Mouse (Mus musculus) neural tube, embryonic 13.5 days (tissue): ENCODE data around the gene Pex19. TPM values are rescaled to one million over a fixed set of nuclear protein-coding genes. Genes with fewer than 3 reads are reported as not detected.

Source experiments
- ATAC-seq: fragments of 200-750 bp; cut with Nextera tagmentation; 2 replicates; pipeline ENCODE4 v1.8.0; 2017; ENCODE audit warnings: low read depth, mild to moderate bottlenecking, moderate TSS enrichment, moderate library complexity
- H3K27ac ChIP-seq: fragments of 300-500 bp; sonication (generic); replicated peaks from 2 replicates; pipeline ENCODE4 v1.5.1; 2015; ENCODE audit warnings: moderate library complexity, mild to moderate bottlenecking, inconsistent platforms
- H3K27me3 ChIP-seq: fragments of 300-500 bp; sonication (generic); 2 replicates; pipeline ENCODE4 v1.6.1; 2015; ENCODE audit warnings: mild to moderate bottlenecking, inconsistent platforms
- H3K36me3 ChIP-seq: fragments of 300-500 bp; sonication (generic); 2 replicates; pipeline ENCODE4 v1.6.1; 2015; ENCODE audit warnings: mild to moderate bottlenecking, inconsistent platforms
- H3K4me1 ChIP-seq: fragments of 300-500 bp; sonication (generic); replicated peaks from 2 replicates; pipeline ENCODE4 v1.6.1; 2015; ENCODE audit warnings: inconsistent platforms
- H3K4me2 ChIP-seq: fragments of 300-500 bp; sonication (generic); 2 replicates; pipeline ENCODE4 v1.6.1; 2015; ENCODE audit warnings: inconsistent platforms, mild to moderate bottlenecking, moderate library complexity
- H3K4me3 ChIP-seq: fragments of 300-500 bp; sonication (generic); 2 replicates; pipeline ENCODE4 v1.5.1; 2015; ENCODE audit warnings: mild to moderate bottlenecking, inconsistent platforms
- H3K9ac ChIP-seq: fragments of 300-500 bp; sonication (generic); 2 replicates; pipeline ENCODE4 v1.6.1; 2015; ENCODE audit warnings: moderate library complexity, mild to moderate bottlenecking, inconsistent platforms
- H3K9me3 ChIP-seq: fragments of 300-500 bp; sonication (generic); 2 replicates; pipeline ENCODE4 v1.6.1; 2016; ENCODE audit warnings: inconsistent platforms
- WGBS: fragments of 180-500 bp; shearing (Covaris S2); methylation state at CpG from one replicate; pipeline ENCODE4 v1.1.7; 2015; 5-methylcytosine and 5-hydroxymethylcytosine counted together
- polyA plus RNA-seq: library from polyadenylated mRNA; unstranded; fragments of >200 nt; fragmentation: Nextera tagmentation; extraction: Ambion mirVana; gene quantifications from 2 replicates; pipeline ENCODE4 v1.2.1, GENCODE M21; 2015

Gene Pex19
- polyA plus RNA-seq, 1 experiment from 2014 or later = 164 TPM

- no peak overlapping the region for H3K4me2 ChIP-seq
- no peak overlapping the region for H3K27ac ChIP-seq
- no peak overlapping the region for H3K4me3 ChIP-seq
- H3K36me3 ChIP-seq = peaks cover 71% of the 10 kb centered on the region
- H3K4me1 ChIP-seq = peaks cover 9% of the 10 kb centered on the region
- no peaks in the 10 kb centered on the region for H3K27me3 ChIP-seq
- 72% methylated on average over 5 of the region's 5 CpGs for WGBS
- H3K9ac ChIP-seq = no peak overlapping the region
- no peaks in the 10 kb centered on the region for H3K9me3 ChIP-seq
- no peak for ATAC-seq
Measured at GRCm38 (mm10) chr1:172167911-172168310, 41.4 kb downstream of the Pex19 start.

DNA sequence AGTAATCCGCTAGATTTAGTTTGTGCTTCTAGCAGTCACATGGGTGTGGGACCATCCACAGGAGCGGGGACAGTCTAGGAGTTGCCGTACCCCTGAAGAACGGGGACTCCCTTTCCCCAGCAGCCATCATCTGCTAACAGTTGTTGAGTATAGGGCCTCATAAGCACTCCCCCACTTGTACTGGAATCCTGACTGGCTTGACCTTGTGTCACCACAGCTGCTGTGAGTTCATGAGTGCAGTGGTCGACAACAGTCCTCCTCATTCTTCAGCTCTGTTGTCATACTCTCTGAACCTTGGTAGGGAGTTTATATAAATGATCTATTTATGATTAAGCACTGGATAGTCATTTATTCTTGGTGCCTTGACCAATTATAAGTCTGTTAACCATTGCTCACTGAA lies 43.3 kb downstream of the Pex19 start:
- no peak overlapping the region for H3K4me3 ChIP-seq
- H3K27me3 ChIP-seq = no peaks in the 10 kb centered on the region
- ATAC-seq = no peak
- H3K27ac ChIP-seq = no peak overlapping the region
- no peaks in the 10 kb centered on the region for H3K4me1 ChIP-seq
- 98% methylated on average over 5 of the region's 5 CpGs for WGBS
- peaks cover 89% of the 10 kb centered on the region for H3K36me3 ChIP-seq
- no peak overlapping the region for H3K9ac ChIP-seq
- H3K9me3 ChIP-seq = no peaks in the 10 kb centered on the region
- H3K4me2 ChIP-seq = no peak overlapping the region

- no peaks in the 10 kb centered on the region for H3K9me3 ChIP-seq
- no peak overlapping the region for H3K9ac ChIP-seq
- no peak overlapping the region for H3K4me3 ChIP-seq
- no peaks in the 10 kb centered on the region for H3K4me1 ChIP-seq
- no peaks in the 10 kb centered on the region for H3K27me3 ChIP-seq
- 86% methylated on average over 21 of the region's 21 CpGs for WGBS
- ATAC-seq = no peak
- no peak overlapping the region for H3K27ac ChIP-seq
- H3K4me2 ChIP-seq = no peak overlapping the region
- peaks cover 84% of the 10 kb centered on the region for H3K36me3 ChIP-seq
Measured at GRCm38 (mm10) chr1:172172381-172172780, 45.8 kb downstream of the Pex19 start.

DNA sequence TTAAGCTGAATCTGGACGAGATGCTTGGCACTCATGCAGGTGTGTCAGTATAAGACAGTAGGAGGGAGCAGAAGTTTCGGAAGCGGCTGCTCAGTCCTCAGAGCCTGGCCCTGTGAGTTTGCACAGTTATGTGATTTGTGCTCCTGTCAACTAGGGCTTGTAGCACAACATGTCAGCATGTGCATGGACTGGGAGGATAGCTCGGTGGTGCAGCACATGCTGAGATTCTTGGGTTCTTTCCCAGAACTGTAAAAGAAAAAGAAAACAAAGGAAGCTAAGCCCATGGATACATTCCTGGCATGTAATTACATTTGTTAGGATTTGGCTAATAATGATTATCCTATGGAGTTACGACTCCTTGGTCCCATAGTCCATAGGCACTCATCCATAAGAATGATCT lies 46.6 kb downstream of the Pex19 start:
- H3K9ac ChIP-seq = no peak overlapping the region
- H3K9me3 ChIP-seq = no peaks in the 10 kb centered on the region
- WGBS = 72% methylated on average over 5 of the region's 5 CpGs
- H3K4me1 ChIP-seq = no peaks in the 10 kb centered on the region
- no peaks in the 10 kb centered on the region for H3K27me3 ChIP-seq
- H3K27ac ChIP-seq = no peak overlapping the region
- no peak for ATAC-seq
- H3K4me2 ChIP-seq = no peak overlapping the region
- no peak overlapping the region for H3K4me3 ChIP-seq
- H3K36me3 ChIP-seq = peaks cover 84% of the 10 kb centered on the region

DNA sequence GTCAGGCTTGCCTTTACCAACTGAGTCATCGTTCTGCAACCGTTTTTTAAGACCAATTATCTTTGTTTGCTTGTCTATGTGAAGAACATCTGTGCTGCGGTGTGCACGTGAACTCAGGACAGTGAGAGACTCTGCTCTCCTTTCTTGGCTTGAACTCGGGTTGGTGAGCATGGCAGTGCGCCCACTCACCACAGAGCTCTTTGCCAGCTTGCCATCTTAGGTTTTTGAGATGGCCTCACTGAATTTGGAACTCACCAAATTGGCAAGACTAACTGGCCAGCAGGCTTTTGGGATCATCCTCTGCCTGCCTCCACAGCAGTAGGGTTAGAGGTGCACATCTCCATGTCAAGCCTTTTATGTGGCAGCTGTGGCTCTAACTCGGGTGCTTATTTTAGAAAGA lies 51.2 kb downstream of the Pex19 start:
- H3K9ac ChIP-seq = no peak overlapping the region
- no peak overlapping the region for H3K4me2 ChIP-seq
- WGBS = 88% methylated on average over 7 of the region's 7 CpGs
- no peak overlapping the region for H3K27ac ChIP-seq
- no peak for ATAC-seq
- H3K4me3 ChIP-seq = no peak overlapping the region
- no peaks in the 10 kb centered on the region for H3K27me3 ChIP-seq
- H3K9me3 ChIP-seq = no peaks in the 10 kb centered on the region
- H3K4me1 ChIP-seq = no peaks in the 10 kb centered on the region
- peaks cover 82% of the 10 kb centered on the region for H3K36me3 ChIP-seq

- peaks cover 73% of the 10 kb centered on the region for H3K36me3 ChIP-seq
- no peak for ATAC-seq
- no peak overlapping the region for H3K27ac ChIP-seq
- H3K4me2 ChIP-seq = no peak overlapping the region
- H3K4me1 ChIP-seq = no peaks in the 10 kb centered on the region
- H3K4me3 ChIP-seq = no peak overlapping the region
- H3K27me3 ChIP-seq = no peaks in the 10 kb centered on the region
- H3K9ac ChIP-seq = no peak overlapping the region
- 83% methylated on average over 7 of the region's 7 CpGs for WGBS
- no peaks in the 10 kb centered on the region for H3K9me3 ChIP-seq
Measured at GRCm38 (mm10) chr1:172179102-172179501, 52.5 kb downstream of the Pex19 start.

GRCm38 (mm10) chr1:172180881-172181280 lies 54.3 kb downstream of the Pex19 start:
- H3K36me3 ChIP-seq = peaks cover 63% of the 10 kb centered on the region
- WGBS = 64% methylated on average over 4 of the region's 4 CpGs
- ATAC-seq = no peak
- no peak overlapping the region for H3K9ac ChIP-seq
- H3K4me3 ChIP-seq = no peak overlapping the region
- H3K4me1 ChIP-seq = no peaks in the 10 kb centered on the region
- no peaks in the 10 kb centered on the region for H3K9me3 ChIP-seq
- no peaks in the 10 kb centered on the region for H3K27me3 ChIP-seq
- no peak overlapping the region for H3K4me2 ChIP-seq
- no peak overlapping the region for H3K27ac ChIP-seq

DNA sequence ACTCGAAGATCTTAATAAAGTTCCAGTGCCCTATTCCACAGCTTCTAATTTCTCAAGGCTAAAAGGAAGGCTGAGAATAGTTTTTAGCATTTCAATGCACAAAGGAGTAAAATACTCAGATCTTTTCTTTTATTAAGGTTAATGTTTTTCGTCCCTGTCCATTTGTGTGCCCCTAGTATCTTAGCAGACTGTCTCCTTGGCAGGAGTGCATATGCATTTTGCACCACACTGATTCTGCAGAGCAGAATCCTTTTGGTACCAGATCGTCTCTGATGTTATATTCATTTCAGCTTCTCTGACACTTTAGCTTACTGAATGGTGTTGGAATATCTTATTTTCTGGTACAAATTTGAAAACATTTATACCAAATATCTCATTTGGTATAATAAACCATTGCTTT lies 55.2 kb downstream of the Pex19 start:
- Histone ChIP-seq H3K9me3 (no peaks in the 10 kb centered on the region), H3K4me2 (no peak overlapping the region), H3K27ac (no peak overlapping the region), H3K4me1 (no peaks in the 10 kb centered on the region), H3K9ac (no peak overlapping the region), H3K27me3 (no peaks in the 10 kb centered on the region), H3K4me3 (no peak overlapping the region), H3K36me3 (peaks cover 68% of the 10 kb centered on the region)
- no peak for ATAC-seq
- 93% methylated on average over 3 of the region's 3 CpGs for WGBS

DNA sequence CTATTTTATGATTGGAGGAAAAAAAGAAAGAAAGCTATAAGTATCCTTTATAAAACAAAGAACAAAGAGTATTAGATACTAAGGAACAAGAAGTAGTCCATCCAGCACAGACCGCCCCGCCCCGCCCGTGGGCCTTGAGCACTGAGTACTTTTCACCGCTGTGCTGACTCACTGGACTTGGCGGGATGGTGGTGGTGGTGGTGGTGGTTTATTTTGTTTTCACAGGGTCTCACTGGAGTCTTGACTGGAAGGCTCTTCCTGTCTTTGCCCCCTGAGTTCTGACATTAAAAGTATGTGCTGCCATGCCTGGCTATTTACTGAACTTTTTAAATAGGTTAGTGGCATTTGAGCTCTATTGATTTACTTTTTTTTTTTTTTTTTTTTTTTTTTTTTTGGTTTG lies 56.5 kb downstream of the Pex19 start:
- Histone ChIP-seq H3K4me1 (no peaks in the 10 kb centered on the region), H3K27ac (no peak overlapping the region), H3K4me3 (no peak overlapping the region), H3K36me3 (peaks cover 73% of the 10 kb centered on the region), H3K9ac (no peak overlapping the region), H3K27me3 (no peaks in the 10 kb centered on the region), H3K9me3 (no peaks in the 10 kb centered on the region), H3K4me2 (no peak overlapping the region)
- 97% methylated on average over 6 of the region's 6 CpGs for whole genome bisulfite sequencing
- no peak for ATAC-seq

DNA sequence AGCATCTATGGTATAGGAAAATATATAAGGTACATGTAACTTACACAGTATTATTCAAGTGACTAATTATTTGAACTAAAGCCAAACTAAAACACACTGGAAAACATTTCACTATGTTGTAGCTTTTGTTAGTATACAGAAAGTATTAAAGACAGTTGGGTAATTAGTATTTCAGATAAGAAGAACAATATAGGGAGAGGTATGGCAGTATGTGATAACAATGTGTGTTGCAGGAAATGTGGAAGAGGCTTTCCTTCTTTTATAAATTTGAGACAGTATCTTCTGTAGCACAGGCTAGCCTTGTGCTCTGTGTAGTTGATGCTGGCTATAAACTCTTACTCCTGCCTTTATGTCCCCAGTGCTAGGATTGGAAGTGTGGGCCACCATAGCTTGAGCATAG lies 57.4 kb downstream of the Pex19 start:
- Histone ChIP-seq H3K27me3 (no peaks in the 10 kb centered on the region), H3K4me3 (no peak overlapping the region), H3K36me3 (peaks cover 74% of the 10 kb centered on the region), H3K9me3 (no peaks in the 10 kb centered on the region), H3K9ac (no peak overlapping the region), H3K4me1 (no peaks in the 10 kb centered on the region), H3K4me2 (no peak overlapping the region), H3K27ac (no peak overlapping the region)
- ATAC-seq = no peak

Other genes with a start within 250 kb of the Pex19 start
- gene Gm10521, start 231.1 kb upstream of the Pex19 start, polyA plus RNA-seq = not detected in 2 replicates
- gene Slamf6, start 209.2 kb upstream of the Pex19 start, polyA plus RNA-seq = 0.13 and 0.44 TPM in 2 replicates
- gene Vangl2, start 98.3 kb upstream of the Pex19 start, polyA plus RNA-seq = 46.8 and 50.5 TPM in 2 replicates
- 10.4 and 10.8 TPM in 2 replicates for gene Nhlh1, start 69.2 kb upstream of the Pex19 start, polyA plus RNA-seq
- 183 and 199 TPM in 2 replicates for gene Copa, start 44.2 kb upstream of the Pex19 start, polyA plus RNA-seq
- gene Ncstn, start 44.0 kb upstream of the Pex19 start, polyA plus RNA-seq = 123 and 124 TPM in 2 replicates
- gene Dcaf8, start 21.3 kb downstream of the Pex19 start, polyA plus RNA-seq = 94.0 and 96.6 TPM in 2 replicates
- gene Pea15a, start 80.0 kb downstream of the Pex19 start, polyA plus RNA-seq = 355 and 388 TPM in 2 replicates
- gene Casq1, start 93.1 kb downstream of the Pex19 start, polyA plus RNA-seq = 2.3 and 2.6 TPM in 2 replicates
- gene Atp1a4, start 131.7 kb downstream of the Pex19 start, polyA plus RNA-seq = not detected in 2 replicates
- gene Igsf8, start 134.9 kb downstream of the Pex19 start, polyA plus RNA-seq = 116 and 126 TPM in 2 replicates
- 38.6 and 40.0 TPM in 2 replicates for gene Atp1a2, start 171.3 kb downstream of the Pex19 start, polyA plus RNA-seq
- gene Kcnj9, start 202.6 kb downstream of the Pex19 start, polyA plus RNA-seq = 1.5 and 2.1 TPM in 2 replicates
- gene Kcnj10, start 214.5 kb downstream of the Pex19 start, polyA plus RNA-seq = 1.9 and 2.0 TPM in 2 replicates
- 5.1 and 5.7 TPM in 2 replicates for gene Pigm, start 249.8 kb downstream of the Pex19 start, polyA plus RNA-seq